Mouse (Mus musculus) stomach, postnatal 0 days (tissue): ENCODE data around the gene Gm11938.

Source experiments
- CTCF ChIP-seq: IDR thresholded peaks from 2 replicates; pipeline ENCODE4 v1.5.1; 2016; ENCODE audit warnings: antibody characterized with exemption, low read depth, mild to moderate bottlenecking, moderate library complexity
- EP300 ChIP-seq: optimal IDR thresholded peaks from 2 replicates; pipeline ENCODE3; 2016; ENCODE audit warnings: antibody characterized with exemption

- TF ChIP-seq CTCF (no peak), EP300 (no peak)
Observed at GRCm38 (mm10) chr11:99630890-99631289, 27.8 kb upstream of the Gm11938 start.
